Mouse (Mus musculus) forelimb bud, embryonic 11.5 days (tissue): ENCODE data around the gene Gm9903.

Experiments used
- DNase-seq: peaks from one replicate; pipeline ENCODE4 v3.0.0-alpha.2; 2012; ENCODE audit warnings: low read depth, low spot score

Gm9903 gene

DNA sequence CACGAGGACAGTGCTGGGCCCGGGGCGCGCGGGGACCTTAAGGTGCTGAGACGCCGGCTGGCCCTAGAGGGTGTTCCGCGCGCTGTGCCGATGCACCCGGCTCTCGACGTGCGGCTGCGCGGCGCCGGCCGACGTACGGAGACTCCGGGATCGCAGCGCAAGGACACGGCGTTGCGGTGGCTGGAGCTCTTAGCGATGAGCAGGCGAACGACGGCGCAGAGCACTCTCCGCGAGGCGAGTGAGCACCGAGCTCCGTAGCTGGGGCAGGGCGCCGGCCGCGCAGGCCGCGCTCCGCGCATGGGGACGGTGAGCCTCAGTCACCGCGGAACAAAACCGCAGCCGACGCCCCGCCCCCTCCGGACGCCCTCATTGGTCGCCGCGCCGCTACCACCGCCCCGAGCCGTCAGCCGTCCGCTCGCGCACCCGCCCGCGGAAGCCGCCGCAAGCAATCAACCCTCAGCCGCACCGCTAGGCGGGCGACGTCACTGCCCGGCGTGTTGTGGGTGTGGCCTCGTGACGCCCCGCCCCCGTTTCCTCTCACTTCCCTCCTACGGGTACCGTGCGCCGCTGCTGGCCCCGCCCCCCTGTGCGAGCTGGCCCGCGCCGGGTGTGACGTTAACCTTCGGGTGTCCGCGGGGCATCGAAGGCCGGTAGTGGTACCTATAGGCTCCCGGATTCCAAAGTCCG, at the start of gene Gm9903, which contains the start of gene Fam53a:
Gm9903 (plus strand) TSS at position 625 of the 687 bp plus-strand sequence.
Fam53a (minus strand) TSS at position 335 of the 687 bp plus-strand sequence.
- DNase-seq = peak; percentile 95

DNA sequence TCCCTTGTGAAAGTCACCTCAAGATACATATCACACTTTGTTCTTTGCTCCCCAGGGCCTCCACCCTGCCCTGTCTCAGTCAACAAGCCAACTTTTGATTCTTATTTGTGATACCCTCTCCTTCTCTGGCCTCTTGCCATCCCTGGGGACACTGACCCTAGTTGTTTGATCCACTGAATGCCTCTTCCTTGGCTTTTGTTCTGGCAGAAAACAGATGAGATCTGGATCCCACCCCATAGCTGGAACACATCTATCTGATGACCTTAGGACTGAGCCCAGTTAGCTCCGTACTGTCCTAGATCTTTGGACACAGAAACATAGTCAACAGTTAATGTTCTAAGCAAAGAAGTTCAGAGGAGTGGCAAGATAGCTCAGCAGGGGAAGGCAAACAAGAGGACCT, 49.4 kb upstream of the Gm9903 start:
- DNase-seq = no peak

- no peak for DNase-seq
Measured at GRCm38 (mm10) chr5:33587498-33588058, 42.1 kb upstream of the Gm9903 start.

GRCm38 (mm10) chr5:33588066-33588465, 41.7 kb upstream of the Gm9903 start:
- DNase-seq = no peak

DNA sequence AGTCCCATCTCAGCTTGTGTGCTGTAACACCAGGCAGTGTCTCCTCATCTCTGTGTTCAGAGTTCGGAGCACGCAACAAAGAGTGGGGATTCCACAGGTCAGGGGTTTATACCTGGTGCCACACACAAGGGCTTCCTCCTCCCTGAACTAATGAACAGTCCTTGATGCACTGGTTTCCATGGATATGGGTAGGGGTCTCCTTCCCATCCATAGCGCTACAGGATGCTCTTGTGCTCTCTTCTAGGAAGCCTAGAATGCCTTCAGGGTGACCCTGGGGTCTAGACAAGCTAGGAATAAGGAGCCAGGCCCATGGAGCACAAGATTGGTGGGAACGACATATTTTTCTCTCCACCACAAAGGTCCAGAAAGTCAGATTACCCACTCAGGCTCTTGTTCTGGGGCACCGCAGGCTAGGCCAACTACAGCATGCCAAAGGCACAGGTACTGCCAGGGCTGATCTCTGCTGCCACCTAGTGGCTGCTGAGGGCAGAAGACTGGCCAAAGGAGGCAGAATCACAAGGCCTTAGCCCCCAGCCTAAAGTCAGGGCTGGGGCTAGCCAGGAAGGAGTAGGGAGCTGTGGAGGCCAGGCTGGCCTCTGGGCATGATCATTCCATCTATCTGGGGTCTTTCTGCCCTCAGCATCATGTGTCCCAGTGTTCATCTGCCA, 40.4 kb upstream of the Gm9903 start:
- DNase-seq = peak; percentile 86

DNA sequence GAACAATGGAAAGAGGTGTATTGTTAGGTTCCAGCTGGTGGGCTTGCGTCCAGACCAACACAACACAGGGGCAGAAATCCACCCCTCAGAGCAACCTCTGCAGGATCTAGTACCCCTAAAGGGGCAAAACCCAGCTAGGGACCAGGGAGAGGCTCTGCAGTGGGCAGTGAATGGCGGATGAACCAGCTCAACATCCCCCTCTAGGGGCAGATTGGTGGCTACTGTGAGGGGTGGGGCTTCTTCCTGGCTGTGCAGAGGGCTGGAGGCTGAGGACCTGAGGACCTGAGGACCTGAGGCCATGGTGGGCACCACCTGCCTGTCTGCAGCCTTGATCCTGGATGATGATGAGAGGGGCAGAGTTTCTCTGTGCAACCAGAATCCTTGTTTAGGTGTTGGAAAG, 36.1 kb upstream of the Gm9903 start:
- peak; percentile 18 for DNase-seq

GRCm38 (mm10) chr5:33605314-33605713, 24.4 kb upstream of the Gm9903 start:
- DNase-seq = no peak

DNA sequence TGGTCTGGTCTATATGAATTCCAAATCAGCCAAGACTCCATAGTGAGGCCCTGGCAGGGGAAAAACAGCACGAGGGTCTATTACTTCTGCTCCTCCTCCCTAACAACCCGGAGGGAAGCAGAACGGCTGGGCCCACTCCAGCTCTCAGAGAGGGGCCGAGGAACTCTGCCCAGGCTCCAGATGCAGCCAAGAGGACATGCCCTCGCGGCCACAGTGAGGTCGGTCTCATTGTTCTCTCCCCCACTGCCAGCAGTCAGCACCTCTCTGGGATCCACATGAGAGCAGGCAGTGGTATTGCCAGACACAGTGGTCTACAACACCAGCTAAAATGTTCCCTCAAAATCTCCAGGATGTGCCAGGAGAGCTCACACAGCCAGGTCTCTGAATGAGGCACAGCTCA, 23.1 kb upstream of the Gm9903 start:
- DNase-seq = no peak

GRCm38 (mm10) chr5:33607434-33607833, 22.3 kb upstream of the Gm9903 start:
- DNase-seq = no peak

DNA sequence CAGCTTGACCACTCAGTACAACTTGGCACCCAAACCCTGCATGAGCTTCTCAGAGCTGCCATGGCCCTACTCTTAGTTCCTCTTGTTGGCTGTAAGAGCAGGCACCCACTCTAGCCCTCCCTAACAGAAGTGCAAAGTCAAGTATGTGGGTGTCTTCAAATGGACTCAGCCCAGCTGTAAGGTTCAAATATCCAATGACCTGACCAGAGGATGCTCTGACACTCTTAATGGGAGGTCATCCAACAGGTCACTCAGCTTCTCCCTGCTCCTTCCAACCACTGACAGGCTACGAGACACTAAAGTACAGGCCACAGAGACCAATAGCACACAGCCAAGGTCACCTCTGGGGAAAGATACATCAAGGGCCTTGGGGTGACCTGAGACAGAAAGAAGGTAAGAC, 20.5 kb upstream of the Gm9903 start:
- no peak for DNase-seq

DNA sequence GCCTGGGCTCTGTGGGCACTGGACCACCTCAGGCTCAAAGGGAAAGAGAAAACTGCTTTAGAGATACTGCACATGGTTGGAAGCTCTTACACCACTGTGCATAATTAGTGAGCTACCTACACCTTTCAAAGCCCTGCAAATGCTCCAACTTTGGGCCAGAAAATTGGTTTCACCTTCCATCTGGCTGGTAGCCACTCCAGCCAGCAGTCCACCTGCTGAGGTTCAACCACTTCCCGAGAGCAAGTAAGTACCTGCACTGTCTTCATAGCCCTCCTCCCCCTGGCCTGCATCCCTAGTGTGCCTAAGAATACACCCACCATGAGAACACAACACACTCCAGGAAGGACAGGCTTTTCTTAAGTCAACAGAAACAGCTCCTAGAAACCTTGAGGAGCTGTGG, 17.9 kb upstream of the Gm9903 start:
- no peak for DNase-seq

DNA sequence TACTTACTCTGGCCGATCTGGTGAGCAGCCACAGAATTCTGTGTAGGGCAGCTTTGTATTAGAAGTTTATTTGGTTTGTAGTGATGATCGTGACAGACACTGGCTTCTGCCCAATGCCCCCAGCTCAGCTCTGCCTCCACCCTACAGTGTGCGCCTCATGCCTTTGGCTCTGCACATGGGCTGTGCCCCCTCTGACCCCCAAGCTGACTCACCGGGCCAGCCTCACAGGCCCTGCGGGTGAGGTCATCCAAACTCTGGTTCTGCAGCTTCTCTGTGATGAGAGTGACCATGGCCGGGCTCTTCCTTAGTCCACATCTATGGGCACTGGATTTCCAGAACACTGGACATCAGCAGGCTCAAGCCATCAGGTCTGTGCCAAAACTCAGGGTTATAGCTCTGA, 15.3 kb upstream of the Gm9903 start:
- no peak for DNase-seq

DNA sequence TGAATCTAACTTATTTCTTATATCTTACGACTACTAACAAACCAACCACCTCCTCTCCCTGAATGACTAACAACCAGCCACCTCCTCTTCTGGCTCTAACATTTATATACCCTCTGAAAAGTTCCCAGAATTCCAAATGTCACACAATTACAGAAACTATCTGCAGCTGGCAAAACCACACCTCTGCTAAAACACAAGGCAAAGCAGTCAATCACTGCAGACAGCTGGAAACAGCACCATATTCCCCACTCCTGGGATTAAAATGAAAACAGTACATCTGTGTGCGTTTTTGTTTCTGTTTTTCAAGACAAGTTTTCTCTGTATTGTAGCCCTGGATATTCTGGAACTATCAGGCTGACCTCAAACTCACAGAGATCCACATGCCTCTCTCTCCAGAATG, 7.1 kb upstream of the Gm9903 start:
- no peak for DNase-seq

DNA sequence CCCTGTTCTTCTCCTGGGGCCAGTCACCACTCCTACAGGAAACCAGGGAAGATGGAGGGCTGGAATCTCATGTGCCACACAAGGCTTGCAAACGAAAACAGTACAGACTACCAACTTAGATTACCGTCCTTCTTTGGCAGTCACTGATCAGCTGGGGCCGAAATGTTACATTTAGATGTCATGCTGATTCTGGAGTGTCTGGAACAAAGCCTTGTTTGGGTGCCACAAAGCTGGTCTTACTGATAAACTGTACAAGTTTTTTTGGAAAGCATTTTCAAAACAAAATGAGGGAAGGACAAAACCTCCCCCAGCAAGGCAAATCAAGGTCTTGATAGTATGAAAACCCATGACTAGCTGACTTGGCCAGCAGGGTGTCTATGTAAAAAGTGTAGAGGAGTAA, 6.0 kb upstream of the Gm9903 start:
- no peak for DNase-seq

DNA sequence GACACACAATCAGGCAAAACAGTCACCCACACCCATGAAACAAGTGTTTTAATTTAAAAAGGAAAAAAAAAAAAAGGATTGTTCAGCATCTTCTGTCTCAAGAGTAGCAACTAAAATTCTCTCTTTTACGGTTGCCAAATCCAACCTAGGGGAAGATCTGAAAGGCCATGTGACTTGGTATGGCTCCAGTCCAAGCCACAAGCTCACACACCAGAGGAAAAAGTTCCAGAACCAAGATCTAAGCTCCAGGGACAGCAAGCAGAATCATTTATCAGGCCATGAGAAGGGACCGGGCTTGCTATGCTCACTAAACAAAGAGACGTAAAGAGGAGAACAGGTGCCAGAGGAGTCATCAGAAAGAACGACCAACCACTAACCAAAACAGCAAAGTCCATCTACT, 1.8 kb upstream of the Gm9903 start:
- DNase-seq = no peak

GRCm38 (mm10) chr5:33628820-33629300, 865 bp upstream of the Gm9903 start:
- DNase-seq = peak; percentile 41

DNA sequence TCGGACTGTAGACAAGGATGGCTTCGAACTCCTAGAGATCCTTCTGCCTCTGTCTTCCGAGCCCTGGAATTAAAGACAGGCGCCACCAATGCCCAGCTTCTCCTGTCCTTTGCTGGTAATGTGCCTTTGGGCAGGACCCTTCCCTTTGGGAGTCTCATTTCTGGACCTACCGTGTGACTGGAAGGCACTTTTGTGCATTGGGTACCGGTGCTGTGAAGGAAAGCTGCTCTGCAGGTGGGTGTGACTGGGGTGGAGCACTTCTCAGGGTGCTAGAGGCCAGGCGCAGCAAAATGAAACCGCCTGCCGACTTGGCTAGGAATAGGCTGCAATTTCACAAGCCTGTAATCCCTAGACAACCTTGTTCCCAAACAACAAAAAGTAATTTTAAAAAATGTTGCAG, 336 bp downstream of the Gm9903 start:
- DNase-seq = no peak

DNA sequence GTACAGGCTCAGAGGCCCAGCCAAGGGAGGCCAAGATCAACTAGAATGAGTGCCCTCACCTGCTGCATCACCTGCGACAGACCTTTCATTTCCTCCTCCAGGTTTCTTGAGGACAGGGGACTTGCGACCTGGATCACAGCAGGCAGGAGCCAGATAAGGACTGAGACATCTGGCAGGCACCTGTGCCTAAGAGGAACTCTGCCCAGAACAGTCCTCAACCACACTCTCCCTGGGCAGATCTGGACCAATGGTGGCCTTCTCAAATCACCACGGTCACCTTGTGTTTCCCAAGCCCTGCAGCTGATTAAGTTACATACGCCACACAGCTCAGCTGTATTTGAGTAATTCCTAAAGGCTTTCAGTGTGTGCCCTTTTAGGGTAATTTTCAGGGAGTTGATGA, 890 bp downstream of the Gm9903 start:
- DNase-seq = peak; percentile 19

GRCm38 (mm10) chr5:33632526-33632925, 2.8 kb downstream of the Gm9903 start:
- DNase-seq = no peak

GRCm38 (mm10) chr5:33635361-33635760, 5.6 kb downstream of the Gm9903 start:
- no peak for DNase-seq

GRCm38 (mm10) chr5:33637606-33638350, 8.1 kb downstream of the Gm9903 start:
- DNase-seq = no peak

DNA sequence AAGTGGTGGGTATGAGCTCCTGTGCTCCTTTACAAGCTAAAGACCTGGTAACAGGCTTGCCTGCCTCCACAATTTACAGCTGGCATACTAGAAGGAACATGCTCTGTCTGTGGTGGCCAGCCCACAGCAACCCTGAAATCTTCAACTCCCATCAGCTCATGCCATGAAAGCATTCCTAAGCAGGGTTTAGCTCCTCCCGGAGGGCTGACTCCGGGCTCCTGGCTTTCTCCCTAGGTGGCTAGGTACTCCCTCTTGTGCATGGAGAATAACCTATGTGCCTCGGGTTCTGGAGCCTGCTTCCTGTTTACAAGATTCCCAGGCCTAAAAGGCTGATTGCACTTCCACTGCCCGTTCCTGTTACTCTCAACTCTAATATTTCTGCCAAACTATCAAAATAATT, 9.1 kb downstream of the Gm9903 start:
- no peak for DNase-seq
